Mouse (Mus musculus) kidney, adult 9 months (tissue): ENCODE measurements around the gene Klk7.

Experiments
- DNase-seq: peaks from one replicate; pipeline ENCODE4 v3.0.0; 2022

The Klk7 gene

GRCm38 (mm10) chr7:43797844-43798462 is 13.1 kb upstream of the Klk7 start:
- DNase-seq, result no peak

GRCm38 (mm10) chr7:43799876-43800275 is 11.2 kb upstream of the Klk7 start:
- DNase-seq, result no peak

- DNase-seq, result no peak
These were observed 4.1 kb downstream of the Klk7 start for GRCm38 (mm10) chr7:43815211-43815610.

- no peak for DNase-seq
These were observed 5.7 kb downstream of the Klk7 start for GRCm38 (mm10) chr7:43816746-43817145.

GRCm38 (mm10) chr7:43821581-43821980 is 10.5 kb downstream of the Klk7 start:
- no peak for DNase-seq

GRCm38 (mm10) chr7:43824199-43824598 is 13.1 kb downstream of the Klk7 start, which contains the start of gene Klk6:
Klk6 (plus strand) TSS chr7:43824499.
- no peak for DNase-seq

- no peak for DNase-seq
These were observed 15.0 kb downstream of the Klk7 start for GRCm38 (mm10) chr7:43826056-43826455.

GRCm38 (mm10) chr7:43827706-43828105 is 16.6 kb downstream of the Klk7 start:
- no peak for DNase-seq

GRCm38 (mm10) chr7:43829006-43829405 is 17.9 kb downstream of the Klk7 start:
- DNase-seq, result no peak

- no peak for DNase-seq
These were observed 30.6 kb downstream of the Klk7 start, which contains the start of gene Klk5 for GRCm38 (mm10) chr7:43841701-43842100. Klk5 (plus strand) TSS chr7:43841971.

GRCm38 (mm10) chr7:43843801-43844200 is 32.7 kb downstream of the Klk7 start:
- DNase-seq, result no peak

GRCm38 (mm10) chr7:43851616-43852015 is 40.5 kb downstream of the Klk7 start:
- DNase-seq, result no peak

- no peak for DNase-seq
These were observed 43.7 kb downstream of the Klk7 start for GRCm38 (mm10) chr7:43854642-43855380.

- DNase-seq, result no peak
These were observed 44.6 kb downstream of the Klk7 start for GRCm38 (mm10) chr7:43855709-43856108.

- no peak for DNase-seq
These were observed 45.2 kb downstream of the Klk7 start for GRCm38 (mm10) chr7:43856307-43856706.

GRCm38 (mm10) chr7:43857501-43857900 is 46.4 kb downstream of the Klk7 start:
- no peak for DNase-seq

- DNase-seq, result no peak
These were observed 49.3 kb downstream of the Klk7 start for GRCm38 (mm10) chr7:43860411-43860810.
